Mouse (Mus musculus) urinary bladder, postnatal 4 days (tissue): ENCODE data around the gene Gm15217.

Experiments
- DNase-seq, 2 experiments: peaks; one replicate each; pipeline ENCODE4 v3.0.0; 2021 to 2022; ENCODE audit warnings: low spot score in 2 of 2

The Gm15217 gene

GRCm38 (mm10) chr14:46379285-46379684 lies at the start of gene Gm15217:
Gene Gm15217 (plus strand): TSS chr14:46379414.
- no peak for DNase-seq

GRCm38 (mm10) chr14:46333421-46334237 lies 45.6 kb upstream of the Gm15217 start:
- no peak for DNase-seq

DNA sequence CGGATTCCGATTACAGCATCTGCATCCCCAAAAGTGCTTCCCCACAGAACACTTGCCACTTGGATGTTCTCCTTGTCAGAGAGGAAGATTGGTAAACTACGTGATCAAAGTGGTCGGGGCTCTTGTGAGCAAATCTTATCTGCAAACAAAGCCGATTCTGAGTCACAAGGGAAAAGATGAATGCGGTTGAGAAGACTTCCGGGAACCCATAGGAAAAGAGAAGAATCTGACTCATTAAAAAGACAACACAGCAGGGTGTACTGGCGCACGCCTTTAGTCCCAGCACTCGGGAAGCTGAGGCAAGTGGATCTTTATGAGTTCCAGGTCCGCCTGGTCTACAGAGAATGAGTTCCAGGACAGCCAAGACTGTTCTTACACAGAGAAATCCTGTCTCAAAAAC lies 40.4 kb upstream of the Gm15217 start:
- DNase-seq: no peak

- no peak for DNase-seq
These were observed 34.5 kb upstream of the Gm15217 start for GRCm38 (mm10) chr14:46344750-46345149.

- no peak for DNase-seq
These were observed 21.9 kb upstream of the Gm15217 start for GRCm38 (mm10) chr14:46357286-46357685.

DNA sequence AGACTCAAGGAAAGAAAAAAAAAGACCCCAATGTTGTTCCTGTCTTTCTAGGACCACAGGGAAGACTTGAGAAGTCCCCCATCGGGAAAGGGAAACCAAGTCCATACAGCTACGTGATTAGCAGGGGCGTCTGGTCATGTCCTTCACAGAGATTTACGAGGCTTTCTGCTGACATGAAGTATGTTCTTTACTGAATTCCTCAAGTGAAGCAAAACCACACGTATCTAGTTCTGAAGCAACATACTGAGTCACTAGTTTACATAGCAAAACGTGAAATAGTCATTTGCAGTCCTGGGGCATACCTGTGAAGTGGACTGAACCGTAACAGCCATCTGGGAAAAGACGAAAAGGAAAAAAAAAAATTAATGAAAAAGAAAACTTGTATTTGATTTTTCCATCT lies 21.5 kb upstream of the Gm15217 start:
- no peak for DNase-seq

DNA sequence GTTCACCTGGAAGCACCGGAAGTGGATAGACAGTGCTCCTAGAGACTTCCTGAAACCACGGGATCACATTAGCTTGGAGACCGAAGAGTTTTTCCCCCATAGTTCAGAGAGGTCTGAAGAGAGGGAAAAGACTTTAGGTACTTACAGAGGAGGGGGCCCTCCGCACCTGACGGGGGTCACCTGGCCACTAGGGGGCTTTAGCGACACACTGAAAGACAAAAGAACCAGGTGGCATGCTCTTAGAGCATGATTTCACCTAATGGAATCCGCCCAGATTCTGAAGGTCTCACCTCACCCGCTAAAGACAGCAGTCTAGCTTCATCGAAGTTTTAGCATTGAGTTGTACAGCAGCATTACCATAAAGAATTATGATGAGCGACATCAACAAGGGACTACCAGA lies 16.0 kb upstream of the Gm15217 start:
- DNase-seq: no peak

DNA sequence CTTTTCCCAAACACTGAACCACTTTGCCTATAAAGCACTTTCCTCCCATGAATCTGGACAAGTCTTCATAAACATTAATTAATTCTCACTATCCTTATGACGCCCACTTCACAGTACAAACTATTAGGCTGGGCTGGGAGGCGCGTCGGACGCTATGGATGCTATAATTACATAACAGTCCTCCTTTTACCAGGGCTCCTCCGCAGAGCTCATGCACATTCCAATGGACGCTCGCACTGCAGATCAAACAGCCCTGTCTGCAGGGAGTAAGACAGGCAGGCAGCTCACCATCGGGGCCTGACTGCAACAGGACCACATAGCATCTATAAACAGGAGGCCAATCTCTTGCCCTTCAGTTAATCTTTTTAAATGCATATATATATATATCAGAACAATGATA lies 6.8 kb upstream of the Gm15217 start:
- no peak for DNase-seq

DNA sequence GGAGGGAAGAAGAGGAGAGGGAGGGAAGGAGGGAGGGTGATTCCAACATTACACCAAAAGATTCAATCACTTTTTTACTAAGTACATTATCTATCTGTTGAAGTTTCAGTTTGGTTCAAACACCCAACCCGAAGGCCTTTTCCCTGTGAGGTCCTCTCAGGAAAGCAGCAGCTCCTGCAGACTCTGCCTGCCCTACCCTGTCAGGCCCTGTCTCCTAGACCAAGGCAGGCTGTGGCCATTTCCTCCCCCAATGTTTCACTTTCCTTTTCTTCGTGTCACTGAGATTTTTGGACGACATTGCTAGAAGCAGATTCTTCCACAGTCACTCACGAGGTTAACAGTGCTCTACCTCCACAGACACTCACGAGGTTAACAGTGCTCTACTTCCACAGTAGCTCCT lies 3.4 kb upstream of the Gm15217 start:
- no peak for DNase-seq

GRCm38 (mm10) chr14:46380286-46380721 lies 1.1 kb downstream of the Gm15217 start:
- no peak for DNase-seq

- DNase-seq: no peak
These were observed 2.2 kb downstream of the Gm15217 start for GRCm38 (mm10) chr14:46381457-46381856.

DNA sequence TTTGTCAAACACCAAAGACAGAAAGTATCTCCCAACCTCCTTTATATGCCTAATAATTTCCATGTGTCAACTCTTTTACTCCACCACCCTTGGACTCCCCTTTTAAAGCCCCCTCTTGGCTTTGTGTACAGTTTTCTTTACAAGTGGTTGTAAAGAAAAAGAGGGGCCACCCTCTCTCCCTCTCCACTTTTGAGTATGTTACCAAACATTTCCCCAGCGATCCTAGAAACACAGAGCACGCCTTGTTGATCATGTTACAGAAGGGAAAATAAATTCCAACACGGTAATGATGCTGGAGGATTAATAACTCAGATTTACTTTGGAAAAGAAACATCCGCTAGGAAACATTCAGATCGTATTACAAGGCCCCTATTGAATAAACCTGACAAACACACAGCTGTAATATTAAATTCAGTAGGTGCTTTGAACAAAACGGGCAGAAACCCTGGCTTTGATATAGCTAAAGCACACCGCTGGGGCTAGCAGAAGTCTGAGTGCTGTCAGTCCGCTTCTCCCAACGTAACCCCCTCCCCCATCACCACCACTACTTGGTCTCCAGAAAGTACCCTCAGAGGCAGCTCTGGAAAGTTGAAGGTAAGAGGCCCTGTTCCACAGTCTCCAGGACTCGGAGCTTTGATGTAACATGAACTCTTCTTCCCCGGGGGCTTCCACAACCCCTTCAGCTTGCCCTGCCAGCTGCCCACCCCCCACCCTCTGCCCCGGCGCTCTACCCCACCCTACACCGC lies 5.9 kb downstream of the Gm15217 start:
- DNase-seq: no peak

DNA sequence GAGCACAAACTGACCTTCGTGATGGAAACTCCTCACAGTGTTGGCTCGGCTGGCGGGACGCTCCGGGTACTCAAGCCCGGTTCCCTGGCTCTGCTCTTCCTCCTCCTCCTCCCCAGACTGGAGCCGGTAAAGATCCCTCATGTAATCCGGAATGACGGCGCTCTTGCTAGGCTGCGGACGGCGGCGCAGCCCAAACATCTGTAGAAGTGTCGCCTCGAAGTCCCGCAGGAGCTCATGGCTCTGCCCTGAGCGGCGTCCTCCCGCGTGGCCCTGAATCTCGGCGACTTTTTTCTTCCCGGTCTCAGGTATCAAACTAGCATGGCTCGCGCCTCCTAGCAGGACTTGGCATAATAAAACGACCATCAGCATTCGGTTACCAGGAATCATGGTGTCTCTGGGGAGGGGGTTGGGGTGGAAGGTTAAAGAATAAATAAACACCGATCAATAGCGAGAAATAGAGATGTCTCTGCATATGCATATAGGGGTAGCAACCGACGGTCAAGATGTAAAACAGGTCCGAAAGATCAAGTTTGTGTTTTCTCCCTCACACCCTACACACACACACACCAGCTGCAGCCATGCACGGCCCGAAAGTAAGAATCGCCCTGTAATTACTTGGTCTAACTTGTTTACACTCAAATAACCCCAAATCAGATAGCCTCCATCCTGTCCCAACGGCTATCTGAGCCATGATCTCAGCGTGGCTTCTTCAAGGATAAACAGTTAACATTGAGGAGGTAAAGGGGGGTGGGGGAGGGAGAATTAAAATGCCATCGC lies 6.7 kb downstream of the Gm15217 start:
- no peak for DNase-seq

DNA sequence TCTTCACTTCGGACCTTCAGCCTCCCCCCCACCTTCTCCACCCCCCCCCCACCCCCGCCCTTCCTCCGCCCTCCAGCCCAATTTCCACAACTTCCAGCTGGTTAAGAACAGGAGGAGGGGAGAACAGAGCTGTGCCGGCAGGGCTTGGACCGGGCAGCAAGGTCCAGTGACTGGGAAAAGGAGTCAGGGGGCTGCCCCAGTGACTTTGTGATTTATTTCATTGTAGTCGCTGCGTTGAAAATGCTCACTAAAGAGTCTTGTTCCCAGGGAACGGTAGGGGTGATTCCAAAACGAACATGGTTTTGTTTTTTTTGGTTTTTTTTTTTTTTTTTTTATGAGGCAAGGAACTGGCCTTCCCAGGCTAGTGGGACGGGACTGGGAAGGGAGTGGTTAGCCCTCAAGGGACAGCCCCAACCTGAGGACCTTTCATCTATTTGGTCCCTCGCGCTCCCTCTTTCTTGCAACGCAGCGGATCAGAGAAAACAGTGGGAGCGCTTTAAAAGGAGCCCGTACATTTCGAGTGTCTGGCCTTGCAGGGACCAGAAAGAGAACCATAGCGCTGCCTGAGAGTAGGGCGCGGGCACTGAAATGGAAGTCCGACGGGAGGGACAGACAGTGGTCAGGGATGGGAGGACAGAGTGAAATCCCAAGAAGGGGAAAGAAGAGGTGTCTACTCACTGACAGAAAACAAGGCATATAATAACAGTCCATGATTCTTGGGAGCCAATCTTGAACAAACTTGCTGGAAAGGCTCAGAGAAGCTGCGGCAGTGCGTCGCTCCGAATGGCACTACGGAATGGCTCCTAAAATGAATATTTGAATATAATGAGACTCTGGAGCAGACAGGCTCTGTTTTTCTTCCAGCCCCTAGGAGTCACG lies 7.5 kb downstream of the Gm15217 start:
- DNase-seq: no peak

GRCm38 (mm10) chr14:46387357-46387671 lies 8.1 kb downstream of the Gm15217 start:
- DNase-seq: peak; percentile 85 to 88

DNA sequence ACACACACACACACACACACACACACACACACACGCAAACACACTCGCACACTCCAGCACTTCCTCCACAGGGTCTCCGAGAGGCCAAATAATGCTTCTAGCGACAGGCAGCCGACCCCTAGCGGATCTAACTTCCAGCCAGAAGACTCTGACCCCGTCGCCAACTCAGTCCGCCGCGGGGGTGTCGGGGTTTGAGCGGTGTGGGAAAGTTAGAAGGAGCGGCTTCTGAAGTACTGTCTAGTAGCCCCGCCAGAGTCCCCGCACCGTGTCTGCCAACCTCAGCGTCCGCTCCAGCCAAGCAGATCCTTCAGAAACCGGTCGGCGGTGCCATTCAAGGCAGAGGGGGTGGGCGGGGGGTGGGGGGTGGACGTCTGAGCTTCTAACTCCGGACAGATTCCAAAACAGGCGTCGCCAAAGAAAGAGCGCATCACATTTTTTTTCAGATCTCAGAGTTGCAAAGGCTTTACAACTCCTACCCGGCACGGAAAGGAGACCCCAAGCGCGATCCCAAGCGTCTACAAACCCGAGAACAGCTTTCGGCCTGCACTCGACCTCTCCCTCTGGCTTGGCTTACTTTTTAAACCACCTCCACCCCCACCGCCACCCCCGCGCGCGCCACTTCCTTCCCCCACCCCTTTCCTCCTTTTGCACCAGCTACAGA lies 8.7 kb downstream of the Gm15217 start:
- peak; percentile 51 to 74 for DNase-seq

- no peak for DNase-seq
These were observed 9.4 kb downstream of the Gm15217 start for GRCm38 (mm10) chr14:46388636-46389035.

- DNase-seq: no peak
These were observed 10.4 kb downstream of the Gm15217 start for GRCm38 (mm10) chr14:46389438-46390248.

GRCm38 (mm10) chr14:46390249-46390775 lies 11.1 kb downstream of the Gm15217 start, which contains the start of gene Bmp4:
Gene Bmp4 (minus strand): TSS chr14:46390669.
- DNase-seq: peak; percentile 61 to 77
